Mouse (Mus musculus): Measurements from ENCODE around the gene Atrnl1. TPM values are rescaled to one million over a fixed set of nuclear protein-coding genes. Genes with fewer than 3 reads are reported as not detected.
A peak's percentile ranks its signal among the peaks of the same experiment; 100 is the strongest.

Gene Atrnl1
- polyA plus RNA-seq, 1 experiment from 2014 or later = 8.1 TPM

DNA sequence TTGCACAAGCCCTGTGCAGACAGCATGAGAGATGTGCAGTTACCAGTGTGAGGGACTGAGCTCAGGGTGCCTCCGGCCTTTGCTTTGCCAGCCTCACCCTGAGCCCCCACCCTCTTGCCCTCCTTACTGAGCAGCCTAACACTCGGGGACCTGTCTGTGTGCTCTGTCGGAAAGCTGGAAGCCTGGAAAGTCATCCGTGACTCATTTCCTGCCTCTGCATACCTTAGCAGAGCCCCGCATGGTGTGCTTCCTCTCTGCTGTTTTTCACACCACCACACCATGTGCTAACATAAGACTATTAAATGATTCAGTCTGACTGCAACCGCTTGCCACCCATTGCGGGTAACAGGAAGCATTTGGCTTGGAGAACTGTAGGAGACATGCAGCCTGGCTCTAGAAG lies 493.7 kb downstream of the Atrnl1 start:
- H3K27me3 ChIP-seq (ENCODE audit: insufficient read depth, low read length) = no peaks in the 10 kb centered on the region
- no peak overlapping the region for H3K9ac ChIP-seq (ENCODE audit: low read depth, low read length)
- no peak overlapping the region for H3K4me2 ChIP-seq (ENCODE audit: low read length)
- ATAC-seq (replicated peaks; ENCODE audit: low FRiP score, low read depth) (peak; percentile 49; the same call in 1 of the 2 replicates), DNase-seq (ENCODE audit: low spot score) (peak; percentile 44)
- H3K4me1 ChIP-seq (replicated peaks; ENCODE audit: insufficient read depth, low read length) = no peaks in the 10 kb centered on the region; the same call in 1 of the 2 replicates
- 32% methylated on average over 7 of the region's 7 CpGs for WGBS
- no peak for TF ChIP-seq CTCF (IDR thresholded peaks at IDR 0.05; ENCODE audit: low read depth)
- H3K27ac ChIP-seq = no peak overlapping the region
- no peaks in the 10 kb centered on the region for H3K9me3 ChIP-seq (replicated peaks; ENCODE audit: low read length)
- H3K36me3 ChIP-seq (ENCODE audit: insufficient read depth, low read length) = no peaks in the 10 kb centered on the region
- H3K4me3 ChIP-seq (replicated peaks; ENCODE audit: low read depth, low read length) = no peak overlapping the region

- Histone ChIP-seq H3K9me3 (replicated peaks; ENCODE audit: low read length) (no peaks in the 10 kb centered on the region), H3K27me3 (ENCODE audit: insufficient read depth, low read length) (no peaks in the 10 kb centered on the region), H3K9ac (ENCODE audit: low read depth, low read length) (no peak overlapping the region), H3K4me1 (replicated peaks; ENCODE audit: insufficient read depth, low read length) (no peaks in the 10 kb centered on the region; the same call in 1 of the 2 replicates), H3K27ac (no peak overlapping the region), H3K4me3 (replicated peaks; ENCODE audit: low read depth, low read length) (no peak overlapping the region), H3K4me2 (ENCODE audit: low read length) (no peak overlapping the region), H3K36me3 (ENCODE audit: insufficient read depth, low read length) (no peaks in the 10 kb centered on the region)
- TF ChIP-seq CTCF (IDR thresholded peaks at IDR 0.05; ENCODE audit: low read depth) = no peak
- WGBS = 61% methylated on average over 10 of the region's 10 CpGs
- ATAC-seq (replicated peaks; ENCODE audit: low FRiP score, low read depth) (no peak), DNase-seq (ENCODE audit: low spot score) (no peak)
Observed at GRCm38 (mm10) chr19:58107632-58108031, 496.8 kb downstream of the Atrnl1 start.

GRCm38 (mm10) chr19:58110491-58110890 lies 499.7 kb downstream of the Atrnl1 start:
- no peak overlapping the region for H3K27ac ChIP-seq
- WGBS = 99% methylated on average over 3 of the region's 3 CpGs
- H3K27me3 ChIP-seq (ENCODE audit: insufficient read depth, low read length) = no peaks in the 10 kb centered on the region
- DNase-seq (ENCODE audit: low spot score) (no peak), ATAC-seq (replicated peaks; ENCODE audit: low FRiP score, low read depth) (no peak)
- H3K4me2 ChIP-seq (ENCODE audit: low read length) = no peak overlapping the region
- no peak for TF ChIP-seq CTCF (IDR thresholded peaks at IDR 0.05; ENCODE audit: low read depth)
- H3K9ac ChIP-seq (ENCODE audit: low read depth, low read length) = no peak overlapping the region
- H3K4me3 ChIP-seq (replicated peaks; ENCODE audit: low read depth, low read length) = no peak overlapping the region
- H3K9me3 ChIP-seq (replicated peaks; ENCODE audit: low read length) = no peaks in the 10 kb centered on the region
- H3K36me3 ChIP-seq (ENCODE audit: insufficient read depth, low read length) = no peaks in the 10 kb centered on the region
- H3K4me1 ChIP-seq (replicated peaks; ENCODE audit: insufficient read depth, low read length) = no peaks in the 10 kb centered on the region

DNA sequence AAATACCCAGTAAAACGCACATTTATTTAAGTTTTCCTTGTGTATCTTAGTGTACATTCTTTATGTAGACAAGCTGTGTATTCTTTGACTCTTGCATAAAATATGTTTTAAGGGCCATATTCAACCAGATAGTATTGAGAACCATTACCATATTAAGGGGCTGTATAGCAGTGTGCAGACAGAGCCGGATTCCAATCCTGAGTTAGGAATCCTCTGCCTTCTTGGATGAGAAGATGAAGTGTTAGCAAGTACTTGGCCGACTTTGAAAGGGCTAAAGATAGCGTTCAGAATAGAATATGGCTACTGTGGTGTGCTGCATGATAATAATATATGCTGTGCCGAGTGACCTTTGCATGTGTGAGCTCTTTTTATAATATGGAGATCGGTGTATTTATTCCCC lies 500.5 kb downstream of the Atrnl1 start:
- no peak for DNase-seq (ENCODE audit: low spot score)
- ATAC-seq (replicated peaks; ENCODE audit: low FRiP score, low read depth) = no peak
- Histone ChIP-seq H3K36me3 (ENCODE audit: insufficient read depth, low read length) (no peaks in the 10 kb centered on the region), H3K27me3 (ENCODE audit: insufficient read depth, low read length) (no peaks in the 10 kb centered on the region), H3K4me3 (replicated peaks; ENCODE audit: low read depth, low read length) (no peak overlapping the region), H3K9me3 (replicated peaks; ENCODE audit: low read length) (no peaks in the 10 kb centered on the region), H3K4me2 (ENCODE audit: low read length) (no peak overlapping the region), H3K4me1 (replicated peaks; ENCODE audit: insufficient read depth, low read length) (no peaks in the 10 kb centered on the region), H3K9ac (ENCODE audit: low read depth, low read length) (no peak overlapping the region), H3K27ac (no peak overlapping the region)
- TF ChIP-seq CTCF (IDR thresholded peaks at IDR 0.05; ENCODE audit: low read depth) = no peak
- 91% methylated on average over 6 of the region's 6 CpGs for WGBS

GRCm38 (mm10) chr19:58112151-58112550 lies 501.3 kb downstream of the Atrnl1 start:
- no peak overlapping the region for H3K27ac ChIP-seq
- 71% methylated on average over 5 of the region's 5 CpGs for WGBS
- H3K4me2 ChIP-seq (ENCODE audit: low read length) = no peak overlapping the region
- no peak for DNase-seq (ENCODE audit: low spot score)
- H3K4me1 ChIP-seq (replicated peaks; ENCODE audit: insufficient read depth, low read length) = no peaks in the 10 kb centered on the region
- no peak overlapping the region for H3K9ac ChIP-seq (ENCODE audit: low read depth, low read length)
- no peaks in the 10 kb centered on the region for H3K9me3 ChIP-seq (replicated peaks; ENCODE audit: low read length)
- H3K36me3 ChIP-seq (ENCODE audit: insufficient read depth, low read length) = no peaks in the 10 kb centered on the region
- H3K27me3 ChIP-seq (ENCODE audit: insufficient read depth, low read length) = no peaks in the 10 kb centered on the region
- H3K4me3 ChIP-seq (replicated peaks; ENCODE audit: low read depth, low read length) = no peak overlapping the region
- no peak for ATAC-seq (replicated peaks; ENCODE audit: low FRiP score, low read depth)
- TF ChIP-seq CTCF (IDR thresholded peaks at IDR 0.05; ENCODE audit: low read depth) = no peak

- Histone ChIP-seq H3K27me3 (ENCODE audit: insufficient read depth, low read length) (no peaks in the 10 kb centered on the region), H3K9me3 (replicated peaks; ENCODE audit: low read length) (no peaks in the 10 kb centered on the region), H3K9ac (ENCODE audit: low read depth, low read length) (no peak overlapping the region), H3K36me3 (ENCODE audit: insufficient read depth, low read length) (no peaks in the 10 kb centered on the region), H3K27ac (no peak overlapping the region), H3K4me2 (ENCODE audit: low read length) (no peak overlapping the region), H3K4me3 (replicated peaks; ENCODE audit: low read depth, low read length) (no peak overlapping the region), H3K4me1 (replicated peaks; ENCODE audit: insufficient read depth, low read length) (no peaks in the 10 kb centered on the region)
- ATAC-seq (replicated peaks; ENCODE audit: low FRiP score, low read depth) (peak; percentile 98), DNase-seq (ENCODE audit: low spot score) (no peak)
- TF ChIP-seq CTCF (IDR thresholded peaks at IDR 0.05; ENCODE audit: low read depth) = no peak
- WGBS = 89% methylated on average over 5 of the region's 5 CpGs
Observed at GRCm38 (mm10) chr19:58113092-58113731, 502.4 kb downstream of the Atrnl1 start.

DNA sequence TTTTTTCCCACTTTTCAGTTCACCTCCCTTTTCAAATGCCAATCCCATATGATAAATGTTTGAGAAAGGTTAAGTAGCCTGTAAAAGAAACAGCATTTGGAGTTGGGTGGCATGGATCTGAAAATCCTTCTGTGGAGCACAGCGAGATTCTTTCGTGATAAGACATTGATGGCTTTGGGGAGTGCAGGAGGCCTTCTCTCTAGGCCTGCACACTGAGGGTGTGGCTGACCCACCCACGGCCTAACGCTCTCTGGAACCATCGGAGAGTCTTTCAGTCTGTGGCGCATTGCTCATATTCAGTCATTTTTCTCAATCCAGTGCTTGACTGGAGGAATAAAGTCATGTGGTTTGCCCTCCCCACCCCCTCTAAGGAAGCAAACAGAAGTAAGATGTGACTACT lies 506.8 kb downstream of the Atrnl1 start:
- peaks cover 10% of the 10 kb centered on the region for H3K4me1 ChIP-seq (replicated peaks; ENCODE audit: insufficient read depth, low read length)
- TF ChIP-seq CTCF (IDR thresholded peaks at IDR 0.05; ENCODE audit: low read depth) = no peak
- H3K27me3 ChIP-seq (ENCODE audit: insufficient read depth, low read length) = no peaks in the 10 kb centered on the region
- H3K9ac ChIP-seq (ENCODE audit: low read depth, low read length) = no peak overlapping the region
- H3K36me3 ChIP-seq (ENCODE audit: insufficient read depth, low read length) = 0 out of 2 replicates have a peak, but pooled peaks cover 3% of the 10 kb centered on the region
- ATAC-seq (replicated peaks; ENCODE audit: low FRiP score, low read depth) (no peak), DNase-seq (ENCODE audit: low spot score) (no peak)
- no peak overlapping the region for H3K27ac ChIP-seq
- H3K9me3 ChIP-seq (replicated peaks; ENCODE audit: low read length) = no peaks in the 10 kb centered on the region
- H3K4me3 ChIP-seq (replicated peaks; ENCODE audit: low read depth, low read length) = no peak overlapping the region
- no peak overlapping the region for H3K4me2 ChIP-seq (ENCODE audit: low read length)
- WGBS = 87% methylated on average over 6 of the region's 6 CpGs
